Mouse (Mus musculus) heart, embryonic 15.5 days (tissue): Measurements from ENCODE around the gene Nmt1. TPM values are rescaled to one million over a fixed set of nuclear protein-coding genes. Genes with fewer than 3 reads are reported as not detected.

Experiments used
- ATAC-seq: fragments of 200-750 bp; cut with Nextera tagmentation; replicated peaks from 2 replicates; pipeline ENCODE4 v1.8.0; 2017; ENCODE audit warnings: low read depth, moderate TSS enrichment; ENCODE audit not compliant: insufficient number of reproducible peaks, insufficient read depth, low FRiP score
- H3K27ac ChIP-seq: fragments of 300-500 bp; sonication (generic); 2 replicates; pipeline ENCODE4 v1.5.1; 2015; ENCODE audit warnings: mild to moderate bottlenecking, inconsistent platforms
- H3K27me3 ChIP-seq: fragments of 300-500 bp; sonication (generic); 2 replicates; pipeline ENCODE4 v1.6.1; 2015; ENCODE audit warnings: inconsistent platforms
- H3K36me3 ChIP-seq: fragments of 300-500 bp; sonication (generic); 2 replicates; pipeline ENCODE4 v1.6.1; 2015; ENCODE audit warnings: mild to moderate bottlenecking, inconsistent platforms
- H3K4me1 ChIP-seq: fragments of 300-500 bp; sonication (generic); replicated peaks from 2 replicates; pipeline ENCODE4 v1.6.1; 2015; ENCODE audit warnings: inconsistent platforms
- H3K4me2 ChIP-seq: fragments of 300-500 bp; sonication (generic); 2 replicates; pipeline ENCODE4 v1.6.1; 2015; ENCODE audit warnings: inconsistent platforms, mild to moderate bottlenecking, moderate library complexity
- H3K4me3 ChIP-seq: fragments of 300-500 bp; sonication (generic); 2 replicates; pipeline ENCODE4 v1.5.1; 2015; ENCODE audit warnings: mild to moderate bottlenecking, inconsistent platforms
- H3K9ac ChIP-seq: fragments of 300-500 bp; sonication (generic); 2 replicates; pipeline ENCODE4 v1.6.1; 2015; ENCODE audit warnings: mild to moderate bottlenecking, inconsistent platforms
- H3K9me3 ChIP-seq: fragments of 300-500 bp; sonication (generic); replicated peaks from 2 replicates; pipeline ENCODE4 v1.6.1; 2016; ENCODE audit warnings: inconsistent platforms
- WGBS: fragments of 180-500 bp; shearing (Covaris S2); methylation state at CpG from one replicate; pipeline ENCODE4 v1.1.7; 2015; ENCODE audit warnings: mixed read lengths; 5-methylcytosine and 5-hydroxymethylcytosine counted together
- microRNA-seq: library from miRNA; unstranded; fragments of <30 nt; microRNA quantifications from one replicate; pipeline ENCODE4, GENCODE M21; 2016
- polyA plus RNA-seq: library from polyadenylated mRNA; unstranded; fragments of >200 nt; fragmentation: Nextera tagmentation; extraction: Ambion mirVana; gene quantifications from 2 replicates; pipeline ENCODE4 v1.2.1, GENCODE M21; 2015

Gene Nmt1
- polyA plus RNA-seq, 1 experiment from 2014 or later, result 47.8 TPM

DNA sequence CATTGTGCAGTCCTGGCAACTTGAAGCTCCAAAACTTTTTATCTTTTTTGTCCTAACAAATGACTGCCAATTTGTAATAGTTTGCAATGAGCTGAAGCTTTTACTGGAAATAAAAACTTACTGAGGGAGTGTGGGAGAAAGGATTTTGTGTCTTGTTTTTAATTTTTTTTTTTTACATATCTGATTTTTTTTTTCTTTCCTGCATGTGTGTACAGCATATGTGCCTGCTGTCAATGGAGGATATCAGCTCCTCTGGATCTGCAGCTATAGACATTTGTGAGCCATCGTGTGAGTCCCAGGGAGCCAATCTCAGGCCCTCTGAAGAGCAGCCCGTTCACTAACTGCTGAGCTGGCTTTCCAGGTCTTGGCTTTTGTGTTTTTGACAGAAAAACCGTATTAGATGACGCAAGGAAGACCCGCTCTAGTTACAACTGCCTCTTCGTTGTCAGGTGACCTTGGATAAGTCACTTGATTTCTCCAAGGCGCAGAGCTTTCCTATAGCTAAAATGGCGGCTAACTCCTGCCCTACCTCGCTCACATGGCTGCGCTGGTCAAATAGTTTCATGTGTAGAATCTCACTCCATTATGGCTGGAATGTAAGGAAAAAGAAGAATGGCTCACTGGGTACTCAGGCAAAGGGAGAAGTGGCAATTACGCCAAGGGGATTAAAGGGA is 86.4 kb downstream of the Nmt1 start:
- peaks cover 47% of the 10 kb centered on the region for H3K4me1 ChIP-seq
- peak overlapping the region; percentile 67 for H3K9ac ChIP-seq
- H3K4me3 ChIP-seq, result peak overlapping the region; percentile 61
- no peaks in the 10 kb centered on the region for H3K27me3 ChIP-seq
- no peak for ATAC-seq
- H3K36me3 ChIP-seq, result no peaks in the 10 kb centered on the region
- 87% methylated on average over 11 of the region's 11 CpGs for WGBS
- peak overlapping the region; percentile 71 for H3K4me2 ChIP-seq
- H3K9me3 ChIP-seq, result no peaks in the 10 kb centered on the region
- peak overlapping the region; percentile 85 for H3K27ac ChIP-seq

DNA sequence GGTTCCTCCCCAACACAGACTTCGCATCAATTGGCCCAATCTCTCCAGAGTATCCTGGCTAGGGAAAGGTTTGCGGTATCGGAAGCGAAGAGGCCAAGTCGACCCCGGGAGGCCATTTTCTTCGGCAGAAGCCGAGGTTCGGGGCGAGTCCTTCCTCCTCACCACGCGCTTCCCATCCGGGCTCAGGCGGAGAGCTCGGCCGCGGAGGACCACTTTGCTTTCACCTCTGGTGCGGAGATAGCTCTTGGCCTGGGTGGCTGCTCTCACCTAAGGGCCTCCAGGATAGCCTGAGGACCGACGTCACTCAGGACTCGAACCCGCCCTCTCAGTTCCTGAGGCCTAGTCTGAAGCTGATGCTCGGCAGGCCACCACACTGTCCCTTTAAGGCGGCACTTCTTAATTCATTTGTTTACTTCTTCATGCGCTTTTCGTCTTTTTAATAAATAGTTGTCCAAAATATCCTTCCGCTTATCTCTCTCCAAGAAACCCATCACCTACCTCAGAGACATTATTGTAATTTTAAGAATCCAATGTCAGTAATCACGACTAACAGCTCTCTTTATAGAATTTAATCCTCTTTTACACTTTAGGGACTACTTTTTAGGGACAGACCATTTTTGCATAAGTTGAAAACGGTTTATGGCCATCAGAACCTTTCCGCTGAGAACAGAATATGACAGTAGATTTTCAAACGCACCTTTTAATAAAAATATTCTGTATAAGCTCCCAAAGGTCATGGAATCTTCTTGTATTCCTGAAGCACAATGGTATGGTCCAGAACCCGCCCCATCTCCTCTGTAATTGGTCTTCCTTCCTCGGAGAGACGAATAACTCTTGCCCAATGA is 87.4 kb downstream of the Nmt1 start:
- no peaks in the 10 kb centered on the region for H3K36me3 ChIP-seq
- no peaks in the 10 kb centered on the region for H3K9me3 ChIP-seq
- 1% methylated on average over 34 of the region's 34 CpGs for WGBS
- peak overlapping the region; percentile 67 for H3K9ac ChIP-seq
- no peaks in the 10 kb centered on the region for H3K27me3 ChIP-seq
- peak; percentile 70 for ATAC-seq
- H3K4me3 ChIP-seq, result peak overlapping the region; percentile 61
- peaks cover 49% of the 10 kb centered on the region for H3K4me1 ChIP-seq
- H3K4me2 ChIP-seq, result peak overlapping the region; percentile 71
- peak overlapping the region; percentile 85 for H3K27ac ChIP-seq

DNA sequence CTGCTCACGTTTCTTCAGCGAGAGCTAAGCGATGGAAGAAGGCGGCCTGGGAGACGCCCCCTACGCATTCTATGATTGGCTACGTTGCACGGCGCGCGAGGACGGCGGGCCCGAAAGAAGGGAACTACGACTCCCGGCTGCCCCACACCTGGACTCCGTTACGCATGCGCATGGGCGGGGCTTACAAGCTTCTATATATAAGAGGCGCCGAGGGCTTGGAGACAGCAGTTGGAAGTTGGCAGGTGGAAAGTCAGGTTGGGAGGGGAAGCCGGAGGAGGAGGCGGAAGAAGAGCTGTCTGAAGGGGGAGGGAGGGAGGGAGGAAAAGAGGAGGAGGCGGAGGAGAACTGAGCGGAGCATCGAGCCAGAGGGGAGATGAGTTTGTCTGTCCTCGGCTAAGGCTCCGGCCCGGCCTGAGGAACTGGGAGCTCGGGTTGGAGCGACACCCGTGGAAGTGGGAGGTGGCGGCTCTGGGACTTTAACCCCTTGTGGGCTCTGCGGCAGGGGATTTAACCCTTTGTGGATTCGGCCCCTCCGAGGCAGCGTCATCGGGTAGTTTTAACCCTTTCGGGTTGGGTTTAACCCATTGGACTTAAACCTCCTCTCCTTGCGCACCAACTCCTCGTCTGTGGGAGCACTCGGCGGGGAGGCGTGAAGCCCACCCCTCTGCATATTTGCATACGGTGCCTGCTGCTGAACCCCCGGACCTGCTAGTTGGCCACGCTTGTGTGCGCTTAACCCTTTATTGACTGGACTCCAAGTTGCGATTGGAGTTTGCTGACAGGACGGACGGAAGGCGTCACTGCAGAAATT is 88.2 kb downstream of the Nmt1 start, which contains the start of gene Hexim1:
Hexim1 (plus strand) TSS at position 224 of the 811 bp plus-strand sequence.
- H3K27me3 ChIP-seq, result no peaks in the 10 kb centered on the region
- ATAC-seq, result peak; percentile 93

DNA sequence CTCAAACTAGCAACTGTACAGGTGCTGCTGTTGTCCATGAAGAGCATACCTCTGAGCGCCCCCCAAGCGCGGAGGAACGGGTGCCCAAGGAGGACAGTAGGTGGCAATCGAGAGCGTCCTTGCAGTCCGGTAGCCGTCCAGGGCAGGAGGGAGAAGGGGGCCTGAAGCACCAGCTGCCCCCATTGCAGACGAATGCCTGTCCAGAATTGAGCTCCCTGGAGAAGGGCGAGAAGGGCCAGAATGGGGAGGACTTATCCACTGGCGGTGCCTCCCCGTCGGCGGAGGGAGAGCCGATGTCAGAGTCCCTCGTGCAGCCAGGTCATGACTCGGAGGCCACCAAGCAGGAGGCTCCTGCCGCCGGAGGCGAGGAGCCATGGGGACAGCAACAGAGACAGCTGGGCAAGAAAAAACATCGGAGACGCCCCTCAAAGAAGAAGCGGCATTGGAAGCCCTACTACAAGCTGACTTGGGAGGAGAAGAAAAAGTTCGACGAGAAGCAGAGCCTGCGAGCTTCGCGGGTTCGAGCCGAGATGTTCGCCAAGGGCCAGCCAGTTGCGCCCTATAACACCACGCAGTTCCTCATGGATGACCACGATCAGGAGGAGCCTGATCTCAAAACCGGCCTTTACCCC is 89.1 kb downstream of the Nmt1 start:
- peak overlapping the region; percentile 96 for H3K4me2 ChIP-seq

More for the DNA sequence above, 88.2 kb downstream of the Nmt1 start, which contains the start of gene Hexim1:
- Histone ChIP-seq H3K36me3 (no peaks in the 10 kb centered on the region), H3K4me3 (peak within 1 kb of the TSS; percentile 76), H3K4me1 (peaks cover 44% of the 10 kb centered on the region), H3K9me3 (no peaks in the 10 kb centered on the region), H3K9ac (peak within 1 kb of the TSS; percentile 85), H3K4me2 (peak within 1 kb of the TSS; percentile 96), H3K27ac (peak within 1 kb of the TSS; percentile 91)
- under 1% methylated on average over 53 of the region's 53 CpGs for WGBS

DNA sequence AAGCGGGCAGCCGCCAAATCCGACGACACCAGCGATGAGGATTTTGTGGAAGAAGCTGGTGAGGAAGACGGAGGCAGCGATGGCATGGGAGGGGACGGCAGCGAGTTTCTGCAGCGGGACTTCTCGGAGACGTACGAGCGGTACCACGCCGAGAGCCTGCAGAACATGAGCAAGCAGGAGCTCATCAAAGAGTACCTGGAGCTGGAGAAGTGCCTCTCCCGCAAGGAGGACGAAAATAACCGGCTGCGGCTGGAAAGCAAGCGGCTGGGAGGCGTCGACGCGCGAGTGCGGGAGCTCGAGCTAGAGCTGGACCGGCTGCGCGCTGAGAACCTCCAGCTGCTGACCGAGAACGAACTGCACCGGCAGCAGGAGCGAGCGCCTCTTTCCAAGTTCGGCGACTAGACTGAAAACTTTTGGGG is 89.6 kb downstream of the Nmt1 start:
- ATAC-seq, result no peak
- H3K27ac ChIP-seq, result peak overlapping the region; percentile 91
- no peaks in the 10 kb centered on the region for H3K27me3 ChIP-seq
- H3K36me3 ChIP-seq, result no peaks in the 10 kb centered on the region
- peak overlapping the region; percentile 85 for H3K9ac ChIP-seq
- H3K4me2 ChIP-seq, result peak overlapping the region; percentile 96
- WGBS, result under 1% methylated on average over 38 of the region's 38 CpGs
- no peaks in the 10 kb centered on the region for H3K9me3 ChIP-seq
- peak overlapping the region; percentile 76 for H3K4me3 ChIP-seq
- H3K4me1 ChIP-seq, result peaks cover 31% of the 10 kb centered on the region

More for the DNA sequence above, 89.1 kb downstream of the Nmt1 start:
- peak; percentile 33; the same call in 1 of the 2 replicates for ATAC-seq
- under 1% methylated on average over 35 of the region's 35 CpGs for WGBS
- H3K4me1 ChIP-seq, result peaks cover 36% of the 10 kb centered on the region
- H3K27ac ChIP-seq, result peak overlapping the region; percentile 91
- no peaks in the 10 kb centered on the region for H3K36me3 ChIP-seq
- H3K27me3 ChIP-seq, result no peaks in the 10 kb centered on the region
- no peaks in the 10 kb centered on the region for H3K9me3 ChIP-seq
- peak overlapping the region; percentile 76 for H3K4me3 ChIP-seq
- peak overlapping the region; percentile 85 for H3K9ac ChIP-seq

Small RNAs within 50 kb of the gene (microRNA-seq; reads per million reads assigned to microRNA genes)
- gene Mir6931, result not detected

Other genes starting within 250 kb of the Nmt1 start
- gene Gjc1, start 208.5 kb upstream of the Nmt1 start, polyA plus RNA-seq, result 46.6 and 48.5 TPM in 2 replicates
- 3.3 and 4.3 TPM in 2 replicates for gene Higd1b, start 192.3 kb upstream of the Nmt1 start, polyA plus RNA-seq
- gene Eftud2, start 147.2 kb upstream of the Nmt1 start, polyA plus RNA-seq, result 90.7 and 120 TPM in 2 replicates
- gene Ccdc103, start 147.0 kb upstream of the Nmt1 start, polyA plus RNA-seq, result 0.55 and 0.84 TPM in 2 replicates
- gene Fam187a, start 143.0 kb upstream of the Nmt1 start, polyA plus RNA-seq, result not detected in 2 replicates
- 0.11 and 0.44 TPM in 2 replicates for gene Gfap, start 127.3 kb upstream of the Nmt1 start, polyA plus RNA-seq
- 5.2 and 7.9 TPM in 2 replicates for gene Kif18b, start 103.1 kb upstream of the Nmt1 start, polyA plus RNA-seq
- 0.47 and 0.61 TPM in 2 replicates for gene C1ql1, start 81.5 kb upstream of the Nmt1 start, polyA plus RNA-seq
- gene Dcakd, start 143 bp downstream of the Nmt1 start, polyA plus RNA-seq, result 64.8 and 89.4 TPM in 2 replicates
- 11.0 and 11.8 TPM in 2 replicates for gene Plcd3, start 73.5 kb downstream of the Nmt1 start, polyA plus RNA-seq
- 18.5 and 23.7 TPM in 2 replicates for gene Acbd4, start 73.5 kb downstream of the Nmt1 start, polyA plus RNA-seq
- gene Hexim1, start 88.0 kb downstream of the Nmt1 start, polyA plus RNA-seq, result 2.6 and 3.0 TPM in 2 replicates
- 5.5 and 6.4 TPM in 2 replicates for gene Hexim2, start 104.2 kb downstream of the Nmt1 start, polyA plus RNA-seq
- 1.5 and 4.6 TPM in 2 replicates for gene Fmnl1, start 142.9 kb downstream of the Nmt1 start, polyA plus RNA-seq
- 0.18 and 0.37 TPM in 2 replicates for gene 1700023F06Rik, start 180.4 kb downstream of the Nmt1 start, polyA plus RNA-seq
- gene Spata32, start 190.2 kb downstream of the Nmt1 start, polyA plus RNA-seq, result not detected in 2 replicates
- gene Map3k14, start 239.3 kb downstream of the Nmt1 start, polyA plus RNA-seq, result 1.8 and 4.3 TPM in 2 replicates